Mouse (Mus musculus) kidney, adult 2 months (tissue): ENCODE measurements around the gene Slc9a9.

Experiments
- CTCF ChIP-seq: fragments of 200-500 bp; conservative IDR thresholded peaks from 2 replicates; pipeline ENCODE4 v1.5.1; 2011; ENCODE audit warnings: low read depth, mild to moderate bottlenecking, control low read depth, low read length, moderate library complexity, mixed read lengths; ENCODE audit not compliant: insufficient read depth, insufficient read length
- POLR2A ChIP-seq: fragments of 200-500 bp; IDR thresholded peaks from one replicate; pipeline ENCODE4 v1.6.1; 2011; ENCODE audit warnings: low read depth, low read length, control low read depth

GRCm38 (mm10) chr9:95229147-95229546 lies 559.4 kb downstream of the Slc9a9 start:
- TF ChIP-seq CTCF (no peak), POLR2A (no peak)
